Mouse (Mus musculus): Measurements from ENCODE around the gene Shf. TPM values are rescaled to one million over a fixed set of nuclear protein-coding genes. Genes with fewer than 3 reads are reported as not detected.

Gene Shf
- 4.1 to 5.4 TPM (median 4.3 TPM) in 4 replicates for total RNA-seq (2023; ENCODE audit: inconsistent age)

GRCm38 (mm10) chr2:122368995-122369739, at the start of gene Shf:
Gene Shf (minus strand): TSS chr2:122369162.

DNA sequence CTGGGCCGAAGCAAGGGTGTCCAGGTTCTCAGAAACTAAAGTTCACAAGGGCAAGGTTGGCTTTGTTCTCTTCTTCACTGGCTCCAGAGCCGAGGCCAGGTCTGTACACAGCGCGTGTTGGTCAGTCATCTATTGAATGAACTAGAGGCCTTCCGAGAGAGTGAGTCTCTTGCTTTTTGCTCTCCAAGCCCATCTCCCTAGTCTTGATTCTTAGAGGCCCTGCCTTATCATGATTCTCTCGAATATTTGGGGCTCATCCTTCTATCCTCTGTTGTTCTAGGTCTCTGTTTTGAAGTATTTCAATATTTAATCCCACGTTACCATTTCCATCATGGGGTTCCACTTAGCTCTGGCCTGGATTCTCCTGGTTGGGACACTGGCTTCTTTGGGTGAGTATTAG, 53.6 kb downstream of the Shf start, which contains the start of gene Duox1:
Duox1 (plus strand) TSS at position 301 of the 400 bp plus-strand sequence.

DNA sequence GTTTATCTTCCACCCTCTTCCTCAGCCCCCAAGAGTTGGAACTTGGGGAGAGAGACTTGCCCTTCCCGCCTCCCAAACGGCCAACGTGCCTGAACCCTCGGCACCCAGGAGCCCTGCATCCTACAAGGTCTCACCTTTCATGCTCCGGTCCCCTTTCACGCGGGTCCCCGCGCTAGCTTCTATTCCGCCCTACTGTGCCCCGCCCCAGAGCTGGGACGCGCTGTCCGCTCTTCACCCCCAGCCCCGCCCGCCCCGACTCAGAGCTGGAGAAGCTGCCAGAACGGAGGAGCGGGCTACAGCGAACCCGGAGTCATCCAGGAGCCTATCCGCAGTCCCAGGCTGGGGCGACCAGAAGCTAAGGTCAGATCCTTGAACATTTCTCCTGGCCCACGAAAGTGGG, 55.4 kb downstream of the Shf start, which contains the start of gene Duoxa1:
Duoxa1 (minus strand) TSS at position 195 of the 400 bp plus-strand sequence.

Other genes with a start within 250 kb of the Shf start
- 1,673 to 1,804 TPM (median 1,715 TPM) in 4 replicates for gene B2m, start 221.5 kb downstream of the Shf start, total RNA-seq (2023; ENCODE audit: inconsistent age)
- gene Trim69, start 208.5 kb downstream of the Shf start, total RNA-seq (2023; ENCODE audit: inconsistent age): 0.61 to 1.5 TPM (median 0.87 TPM) in 4 replicates
- gene Patl2, start 183.0 kb downstream of the Shf start, total RNA-seq (2023; ENCODE audit: inconsistent age): not detected in 4 replicates
- not detected in 4 replicates for gene Terb2, start 182.9 kb downstream of the Shf start, total RNA-seq (2023; ENCODE audit: inconsistent age)
- 5.5 to 8.5 TPM (median 6.1 TPM) in 4 replicates for gene Sord, start 134.4 kb downstream of the Shf start, total RNA-seq (2023; ENCODE audit: inconsistent age)
- gene Duox2, start 70.7 kb downstream of the Shf start, total RNA-seq (2023; ENCODE audit: inconsistent age): not detected in 4 replicates
- not detected in 4 replicates for gene Duoxa2, start 70.3 kb downstream of the Shf start, total RNA-seq (2023; ENCODE audit: inconsistent age)
- not detected in 4 replicates for gene Duoxa1, start 55.4 kb downstream of the Shf start, total RNA-seq (2023; ENCODE audit: inconsistent age)
- not detected in 4 replicates for gene Duox1, start 53.5 kb downstream of the Shf start, total RNA-seq (2023; ENCODE audit: inconsistent age)
- gene Slc28a2, start 57.3 kb upstream of the Shf start, total RNA-seq (2023; ENCODE audit: inconsistent age): 112 to 139 TPM (median 116 TPM) in 4 replicates
- gene Gm14085, start 115.8 kb upstream of the Shf start, total RNA-seq (2023; ENCODE audit: inconsistent age): 1.9 to 3.2 TPM (median 2.8 TPM) in 4 replicates
- gene Gatm, start 242.1 kb upstream of the Shf start, total RNA-seq (2023; ENCODE audit: inconsistent age): 0.36 to 1.1 TPM (median 0.86 TPM) in 4 replicates

Measured in B cell, adult (primary cell).